Mouse (Mus musculus) heart, adult 2 months (tissue): ENCODE measurements around the gene Celf6.

Experiments used
- CTCF ChIP-seq: fragments of 200-600 bp; IDR thresholded peaks from 2 replicates; pipeline ENCODE4 v1.8.1; 2022; ENCODE audit warnings: antibody characterized with exemption, mild to moderate bottlenecking, moderate library complexity
- EP300 ChIP-seq: fragments of 200-500 bp; IDR thresholded peaks from 2 replicates; pipeline ENCODE4 v1.6.1; 2011; ENCODE audit warnings: low read depth, low read length, control low read depth; ENCODE audit not compliant: insufficient read depth

DNA sequence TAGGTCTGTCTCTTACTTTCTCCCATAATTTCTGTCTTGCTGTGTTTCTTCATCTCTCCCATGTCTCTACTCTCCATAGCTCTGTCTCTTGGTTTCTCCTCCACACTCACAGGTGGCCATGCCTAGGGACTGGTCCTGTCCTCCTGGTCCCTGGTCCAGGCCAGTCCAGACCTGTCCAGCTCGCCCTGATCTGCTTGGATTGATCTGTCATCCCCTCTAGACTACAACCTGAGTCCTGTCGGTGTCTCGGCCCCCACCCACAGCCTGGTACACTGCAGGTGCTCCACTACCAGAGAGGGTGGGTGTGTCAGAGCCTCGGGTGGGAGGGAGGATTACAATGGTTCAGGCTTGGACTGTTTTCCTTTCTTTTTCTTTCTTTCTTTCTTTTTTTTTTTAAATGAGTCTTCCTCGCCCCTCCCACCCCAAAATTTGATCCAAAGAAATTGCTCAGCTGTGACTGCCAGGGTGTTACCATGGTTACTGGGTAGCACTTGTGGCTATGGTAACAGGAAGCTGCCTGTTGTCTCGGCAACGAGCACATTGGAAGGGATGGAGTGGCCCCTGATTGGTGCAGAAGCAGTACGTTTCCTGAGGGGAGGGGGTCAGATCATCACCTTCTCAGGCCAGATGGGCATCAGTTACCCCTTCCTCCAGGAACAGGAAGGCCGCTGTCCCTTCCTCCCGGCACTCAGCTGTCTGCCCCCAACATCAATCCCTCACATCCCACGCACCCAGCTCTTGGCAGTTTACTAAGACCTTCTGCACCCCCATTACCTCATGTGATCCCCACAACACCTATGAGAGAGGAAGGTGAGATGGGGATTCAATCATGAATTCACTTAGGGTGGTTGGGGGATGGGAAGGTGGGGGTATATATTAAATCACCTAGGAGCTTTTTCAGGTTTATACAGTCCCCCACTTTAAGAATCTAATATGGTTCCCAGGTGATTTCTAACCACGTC lies 11.3 kb downstream of the Celf6 start:
- TF ChIP-seq EP300: no peak
- TF ChIP-seq CTCF: no peak
